Mouse (Mus musculus) lung, embryonic 16.5 days (tissue): ENCODE measurements at regions not wholly inside any gene's neighbourhood (a gene's known extent, or its start where the extent isn't known, plus 50 kb on each side); places are given as distances from the start of the nearest gene placed in this dataset.
"Not testable (repeated sequence)": the region's sequence is repeated elsewhere in the genome, so short reads cannot be mapped to it uniquely, and the experiment has no call there.

ENCODE experiments used
- ATAC-seq: fragments of 200-750 bp; cut with Nextera tagmentation; 2 replicates; pipeline ENCODE4 v1.8.0; 2017; ENCODE audit warnings: low read depth, mild to moderate bottlenecking, moderate library complexity
- H3K27ac ChIP-seq: fragments of 300-500 bp; sonication (generic); 2 replicates; pipeline ENCODE4 v1.5.1; 2014; ENCODE audit warnings: mild to moderate bottlenecking, control low read depth, low read length
- H3K27me3 ChIP-seq: fragments of 300-500 bp; sonication (generic); 2 replicates; pipeline ENCODE4 v1.6.1; 2014; ENCODE audit warnings: low read depth, low read length, mixed read lengths; ENCODE audit not compliant: control insufficient read depth, insufficient read depth
- H3K36me3 ChIP-seq: fragments of 300-500 bp; sonication (generic); 2 replicates; pipeline ENCODE4 v1.6.1; 2014; ENCODE audit warnings: low read length; ENCODE audit not compliant: control insufficient read depth, insufficient read depth
- H3K4me1 ChIP-seq: fragments of 300-500 bp; sonication (generic); replicated peaks from 2 replicates; pipeline ENCODE4 v1.6.1; 2014; ENCODE audit warnings: low read length, mixed read lengths; ENCODE audit not compliant: control insufficient read depth, insufficient read depth
- H3K4me2 ChIP-seq: fragments of 300-500 bp; sonication (generic); 2 replicates; pipeline ENCODE4 v1.6.1; 2014; ENCODE audit warnings: low read depth, low read length, control low read depth
- H3K4me3 ChIP-seq: fragments of 300-500 bp; sonication (generic); 2 replicates; pipeline ENCODE4 v1.5.1; 2014; ENCODE audit warnings: mild to moderate bottlenecking, low read length, control low read depth
- H3K9ac ChIP-seq: fragments of 300-500 bp; sonication (generic); 2 replicates; pipeline ENCODE4 v1.6.1; 2014; ENCODE audit warnings: low read length, control low read depth
- H3K9me3 ChIP-seq: fragments of 300-500 bp; sonication (generic); 2 replicates; pipeline ENCODE4 v1.6.1; 2016; ENCODE audit warnings: low read length; ENCODE audit not compliant: control insufficient read depth
- WGBS: fragments of 180-500 bp; shearing (Covaris S2); extraction: QIAGEN DNeasy Blood & Tissue Kit; methylation state at CpG from one replicate; pipeline ENCODE4 v1.1.7; 2014; 5-methylcytosine and 5-hydroxymethylcytosine counted together

DNA sequence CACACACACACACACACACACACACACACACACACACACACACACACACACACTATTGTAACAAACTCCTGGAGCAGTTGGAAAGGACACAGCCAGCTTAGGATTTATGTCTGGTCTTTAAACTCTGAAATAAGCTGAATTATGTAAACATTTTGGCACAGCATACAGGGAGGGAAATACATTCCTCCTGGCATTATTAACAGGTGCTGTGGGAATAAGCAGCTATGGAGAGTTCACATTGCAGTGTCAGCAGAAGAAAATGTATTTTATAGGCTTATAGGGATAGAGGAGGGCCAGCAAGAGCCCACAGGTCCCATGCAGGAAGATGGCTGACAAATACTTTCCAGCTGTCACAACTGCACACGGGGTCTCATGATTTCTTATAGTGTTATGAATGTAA is 100.8 kb upstream of the Arhgap20 start:
- no peak overlapping the region for H3K4me2 ChIP-seq
- H3K9ac ChIP-seq = no peak overlapping the region
- 0 out of 2 replicates have a peak, but pooled peaks cover 2% of the 10 kb centered on the region for H3K4me1 ChIP-seq
- H3K27me3 ChIP-seq = no peaks in the 10 kb centered on the region
- H3K4me3 ChIP-seq = no peak overlapping the region
- ATAC-seq = no peak
- 19% methylated on average over 1 of the region's 1 CpGs for WGBS
- no peaks in the 10 kb centered on the region for H3K36me3 ChIP-seq
- H3K9me3 ChIP-seq = no peaks in the 10 kb centered on the region
- no peak overlapping the region for H3K27ac ChIP-seq

DNA sequence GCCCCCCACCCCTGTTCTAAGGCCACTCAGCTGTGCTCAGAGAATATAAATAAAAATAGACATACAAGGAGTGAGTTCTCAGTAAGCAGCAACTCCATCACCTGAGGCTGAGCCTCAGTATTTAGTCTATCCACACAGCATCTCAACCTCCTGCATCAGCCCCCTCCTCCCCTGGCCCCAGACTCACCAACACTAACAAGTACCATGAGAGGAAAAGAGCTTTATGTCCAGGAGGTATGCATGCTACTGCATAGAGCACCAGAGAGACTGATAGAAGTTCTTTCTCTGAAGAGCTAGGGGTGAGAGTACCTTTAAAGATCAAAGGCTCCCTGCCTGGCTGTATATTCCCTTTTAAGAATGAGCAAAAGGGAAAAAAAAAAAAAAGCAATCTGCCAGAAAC is 100.3 kb upstream of the Arhgap20 start:
- H3K9ac ChIP-seq = no peak overlapping the region
- no peak for ATAC-seq
- H3K27me3 ChIP-seq = no peaks in the 10 kb centered on the region
- no peak overlapping the region for H3K4me3 ChIP-seq
- H3K36me3 ChIP-seq = no peaks in the 10 kb centered on the region
- H3K27ac ChIP-seq = no peak overlapping the region
- 0 out of 2 replicates have a peak, but pooled peaks cover 2% of the 10 kb centered on the region for H3K4me1 ChIP-seq
- no peaks in the 10 kb centered on the region for H3K9me3 ChIP-seq
- H3K4me2 ChIP-seq = no peak overlapping the region

DNA sequence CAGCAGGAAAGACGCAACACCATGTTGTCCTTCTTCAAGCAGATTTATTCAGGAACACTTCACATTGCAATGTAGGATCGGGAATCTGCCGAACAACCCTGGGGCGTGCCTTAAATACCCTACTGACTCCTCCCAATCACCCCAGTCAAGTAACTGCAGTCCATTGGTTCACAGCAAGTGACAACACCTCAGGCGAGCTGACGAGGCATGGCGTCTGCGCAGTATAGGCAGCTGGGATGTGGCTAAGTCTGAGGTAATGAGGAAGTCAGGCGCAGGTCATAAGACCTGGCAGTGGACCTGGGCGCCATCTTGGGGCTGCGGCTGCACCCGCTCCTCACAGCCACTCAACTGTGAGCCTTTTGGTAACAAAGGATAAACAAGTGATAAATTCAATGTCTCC is 96.2 kb upstream of the Arhgap20 start:
- H3K27ac ChIP-seq, ATAC-seq, H3K9me3 ChIP-seq, H3K9ac ChIP-seq, H3K36me3 ChIP-seq, H3K4me3 ChIP-seq, H3K27me3 ChIP-seq, H3K4me2 ChIP-seq, H3K4me1 ChIP-seq: not testable (repeated sequence)
- WGBS = 93% methylated on average over 12 of the region's 12 CpGs

DNA sequence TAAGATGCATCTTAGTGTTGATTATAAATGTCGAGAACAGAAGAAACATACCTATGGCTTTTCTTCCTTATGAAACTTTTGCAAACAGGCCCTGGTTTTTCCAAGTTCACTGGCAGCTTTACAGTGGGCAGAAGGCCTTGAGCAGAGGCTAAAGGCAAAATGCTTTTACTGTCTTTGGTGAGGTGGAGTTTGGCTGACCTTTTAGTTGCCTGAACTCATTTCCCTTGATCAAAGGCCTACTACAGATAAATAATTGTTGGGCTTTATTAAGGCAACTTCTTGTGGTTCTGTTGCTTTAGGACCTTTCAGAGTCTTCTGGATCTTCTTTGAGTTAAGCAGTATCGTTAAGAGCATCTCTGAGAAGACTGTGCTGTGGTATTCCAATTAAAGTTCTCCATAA is 94.6 kb upstream of the Arhgap20 start:
- Histone ChIP-seq H3K9ac (no peak overlapping the region), H3K9me3 (no peaks in the 10 kb centered on the region), H3K4me3 (no peak overlapping the region), H3K4me2 (no peak overlapping the region), H3K27me3 (no peaks in the 10 kb centered on the region), H3K4me1 (no peaks in the 10 kb centered on the region), H3K36me3 (no peaks in the 10 kb centered on the region), H3K27ac (no peak overlapping the region)
- WGBS = 77% methylated on average over 2 of the region's 2 CpGs
- no peak for ATAC-seq

DNA sequence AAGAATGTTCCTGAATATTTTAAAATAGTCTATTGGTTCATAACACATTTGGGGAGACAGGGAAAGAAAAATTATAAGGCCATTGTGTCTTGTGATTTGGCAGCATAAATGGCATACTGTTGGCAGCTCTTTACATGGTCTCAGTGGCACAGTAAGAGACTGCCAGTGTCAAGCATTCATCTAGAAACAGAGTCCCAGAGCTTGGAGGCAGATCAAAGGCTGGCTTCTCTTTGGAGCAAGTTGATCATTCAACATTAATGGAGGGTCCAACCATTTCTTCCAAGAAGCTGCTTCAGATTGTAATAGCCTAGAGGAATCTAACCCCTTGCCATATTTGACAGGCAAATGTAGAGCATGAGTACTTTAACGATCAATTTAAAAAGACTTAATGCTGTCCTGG is 78.6 kb upstream of the Arhgap20 start:
- WGBS = 81% methylated on average over 1 of the region's 1 CpGs
- Histone ChIP-seq H3K4me1 (no peaks in the 10 kb centered on the region), H3K4me2 (no peak overlapping the region), H3K9ac (no peak overlapping the region), H3K9me3 (no peaks in the 10 kb centered on the region), H3K4me3 (no peak overlapping the region), H3K27ac (no peak overlapping the region), H3K36me3 (no peaks in the 10 kb centered on the region), H3K27me3 (no peaks in the 10 kb centered on the region)
- ATAC-seq = no peak

DNA sequence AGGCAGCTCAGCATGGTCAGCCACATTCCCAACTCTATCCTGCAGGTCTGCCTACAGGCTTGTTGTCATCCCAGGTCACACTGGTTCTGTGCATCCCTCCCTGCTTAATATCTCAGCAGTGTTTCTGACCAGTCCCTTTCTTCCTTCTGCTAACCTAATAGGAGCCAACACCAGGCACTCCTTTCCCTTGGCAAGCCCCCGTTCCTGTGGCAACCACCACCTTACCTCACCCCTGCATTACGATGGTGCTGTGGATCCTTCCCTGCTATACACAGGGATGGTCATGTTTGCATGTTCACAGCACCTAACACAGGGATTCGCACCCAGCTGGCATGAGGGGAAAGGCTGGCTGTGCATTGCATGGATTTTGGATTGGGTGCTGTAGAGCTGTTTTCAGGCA is 50.8 kb upstream of the Arhgap20 start:
- no peak for ATAC-seq
- WGBS = 80% methylated on average over 3 of the region's 3 CpGs

More for the DNA sequence above, 50.8 kb upstream of the Arhgap20 start:
- Histone ChIP-seq H3K4me1 (peaks cover 3% of the 10 kb centered on the region; the same call in 1 of the 2 replicates), H3K36me3 (no peaks in the 10 kb centered on the region), H3K27ac (no peak overlapping the region), H3K4me3 (no peak overlapping the region), H3K4me2 (no peak overlapping the region), H3K9ac (no peak overlapping the region), H3K27me3 (no peaks in the 10 kb centered on the region), H3K9me3 (no peaks in the 10 kb centered on the region)
